Mouse (Mus musculus) natural killer cell, adult 2 months (primary cell): ENCODE results near the gene Spdye4c.

Experiments
- DNase-seq, 2 experiments: peaks; one replicate each; pipeline ENCODE4 v3.0.0; 2022; ENCODE audit warnings: low spot score in 2 of 2

The Spdye4c gene

GRCm38 (mm10) chr2:128609286-128609685 is 18.3 kb downstream of the Spdye4c start:
- no peak for DNase-seq

- no peak for DNase-seq
These were observed 20.2 kb downstream of the Spdye4c start for GRCm38 (mm10) chr2:128611178-128611577.

GRCm38 (mm10) chr2:128612275-128612674 is 21.3 kb downstream of the Spdye4c start:
- no peak for DNase-seq

GRCm38 (mm10) chr2:128613365-128613764 is 22.4 kb downstream of the Spdye4c start:
- DNase-seq, result no peak

GRCm38 (mm10) chr2:128615366-128615765 is 24.4 kb downstream of the Spdye4c start:
- no peak for DNase-seq

- no peak for DNase-seq
These were observed 29.6 kb downstream of the Spdye4c start for GRCm38 (mm10) chr2:128620578-128620977.
